ENCODE assay signal across 20 mouse cellular contexts in genomic region chr2:131450491-131450890, GRCm38 (mm10).
"Had no signal": no experiment of that assay in that cellular context is flagged by ENCODE, and none has a peak within 500 bp of the region (broad histone marks: within the 10 kb centered on the region; RNA-seq: fewer than 3 reads in every experiment).

No protein-coding gene starts in this region.

- H3K27ac ChIP-seq: lung, embryonic 15.5 days; midbrain, embryonic 10.5 days; midbrain, embryonic 13.5 days; midbrain, embryonic 15.5 days; neural tube, embryonic 13.5 days; neural tube, embryonic 15.5 days had no signal

- H3K4me3 ChIP-seq: lung, embryonic 15.5 days; midbrain, embryonic 10.5 days; midbrain, embryonic 13.5 days; midbrain, embryonic 15.5 days; myocyte; neural tube, embryonic 13.5 days; neural tube, embryonic 15.5 days had no signal

- DNase-seq: liver, postnatal 0 days; lung, adult 2 months; lung, postnatal 14 days; lung, postnatal 4 days; retina, postnatal 1 day; right cerebral cortex, adult 18-20 months; right cerebral cortex, postnatal 25 days; right cerebral cortex, postnatal 4 days; spleen, adult 18-20 months; thymus, adult 18-20 months; thymus, postnatal 14 days; thymus, postnatal 36 days had no signal

- H3K9ac ChIP-seq: liver, postnatal 0 days; lung, embryonic 15.5 days; midbrain, embryonic 13.5 days; midbrain, embryonic 15.5 days; neural tube, embryonic 13.5 days; neural tube, embryonic 15.5 days had no signal

- H3K4me2 ChIP-seq: lung, embryonic 15.5 days; midbrain, embryonic 13.5 days; midbrain, embryonic 15.5 days; neural tube, embryonic 13.5 days; neural tube, embryonic 15.5 days had no signal

- ATAC-seq: liver, postnatal 0 days; lung, postnatal 0 days; midbrain, embryonic 13.5 days; midbrain, embryonic 15.5 days had no signal

- H3K4me1 ChIP-seq: lung, embryonic 15.5 days; midbrain, embryonic 10.5 days; midbrain, embryonic 13.5 days; midbrain, embryonic 15.5 days; neural tube, embryonic 13.5 days; neural tube, embryonic 15.5 days had no signal

- H3K9me3 ChIP-seq: lung, embryonic 15.5 days; midbrain, embryonic 10.5 days; midbrain, embryonic 13.5 days; midbrain, embryonic 15.5 days; neural tube, embryonic 13.5 days; neural tube, embryonic 15.5 days had no signal

- H3K36me3 ChIP-seq: lung, embryonic 15.5 days; midbrain, embryonic 10.5 days; midbrain, embryonic 13.5 days; midbrain, embryonic 15.5 days; neural tube, embryonic 13.5 days; neural tube, embryonic 15.5 days had no signal

- H3K27me3 ChIP-seq: lung, embryonic 15.5 days; midbrain, embryonic 13.5 days; midbrain, embryonic 15.5 days; neural tube, embryonic 13.5 days; neural tube, embryonic 15.5 days had no signal
